Mouse (Mus musculus) bone marrow macrophage, adult 2 months (primary cell): ENCODE results near the gene Bbip1.
"Not testable (repeated sequence)": the region's sequence is repeated elsewhere in the genome, so short reads cannot be mapped to it uniquely, and the experiment has no call there.

ENCODE experiments used
- CTCF ChIP-seq: IDR thresholded peaks from 2 replicates; pipeline ENCODE4 v1.5.1; 2012; ENCODE audit warnings: low read depth, mild to moderate bottlenecking, low read length, moderate library complexity
- POLR2A ChIP-seq: IDR thresholded peaks from 2 replicates; pipeline ENCODE4 v1.6.1; 2012; ENCODE audit warnings: mild to moderate bottlenecking, low read depth, low read length, borderline replicate concordance

GRCm38 (mm10) chr19:53906703-53907070 lies 37.7 kb downstream of the Bbip1 start:
- not testable (repeated sequence) for TF ChIP-seq CTCF, POLR2A
